Mouse (Mus musculus) heart, embryonic 12.5 days (tissue): ENCODE data around the gene Bdnf. TPM values are rescaled to one million over a fixed set of nuclear protein-coding genes. Genes with fewer than 3 reads are reported as not detected.

Experiments
- ATAC-seq: fragments of 200-750 bp; cut with Nextera tagmentation; 2 replicates; pipeline ENCODE4 v1.8.0; 2017; ENCODE audit warnings: moderate TSS enrichment, moderate library complexity; ENCODE audit not compliant: insufficient number of reproducible peaks, low FRiP score
- H3K27ac ChIP-seq: fragments of 300-500 bp; sonication (generic); 2 replicates; pipeline ENCODE4 v1.5.1; 2016; ENCODE audit warnings: mild to moderate bottlenecking, moderate library complexity; ENCODE audit not compliant: poor library complexity, severe bottlenecking
- H3K27me3 ChIP-seq: fragments of 300-500 bp; sonication (generic); replicated peaks from 2 replicates; pipeline ENCODE4 v1.6.1; 2016; ENCODE audit warnings: mild to moderate bottlenecking, moderate library complexity
- H3K36me3 ChIP-seq: fragments of 300-500 bp; sonication (generic); 2 replicates; pipeline ENCODE4 v1.6.1; 2016; ENCODE audit warnings: mild to moderate bottlenecking, moderate library complexity
- H3K4me1 ChIP-seq: fragments of 300-500 bp; sonication (generic); replicated peaks from 2 replicates; pipeline ENCODE4 v1.6.1; 2016; ENCODE audit warnings: mild to moderate bottlenecking
- H3K4me2 ChIP-seq: fragments of 300-500 bp; sonication (generic); 2 replicates; pipeline ENCODE4 v1.6.1; 2016; ENCODE audit warnings: mild to moderate bottlenecking, moderate library complexity
- H3K4me3 ChIP-seq: fragments of 300-500 bp; sonication (generic); 2 replicates; pipeline ENCODE4 v1.5.1; 2016; ENCODE audit warnings: mild to moderate bottlenecking
- H3K9ac ChIP-seq: fragments of 300-500 bp; sonication (generic); 2 replicates; pipeline ENCODE4 v1.6.1; 2016; ENCODE audit warnings: mild to moderate bottlenecking, moderate library complexity
- H3K9me3 ChIP-seq: fragments of 300-500 bp; sonication (generic); replicated peaks from 2 replicates; pipeline ENCODE4 v1.6.1; 2016; ENCODE audit warnings: mild to moderate bottlenecking, moderate library complexity
- WGBS: fragments of 180-500 bp; shearing (Covaris S2); methylation state at CpG from one replicate; pipeline ENCODE4 v1.1.7; 2016; 5-methylcytosine and 5-hydroxymethylcytosine counted together
- polyA plus RNA-seq: library from polyadenylated mRNA; unstranded; fragments of >200 nt; fragmentation: Nextera tagmentation; extraction: Ambion mirVana; gene quantifications from 2 replicates; pipeline ENCODE4 v1.2.1, GENCODE M21; 2016

Bdnf gene
- polyA plus RNA-seq, 1 experiment from 2014 or later, result 1.2 TPM

DNA sequence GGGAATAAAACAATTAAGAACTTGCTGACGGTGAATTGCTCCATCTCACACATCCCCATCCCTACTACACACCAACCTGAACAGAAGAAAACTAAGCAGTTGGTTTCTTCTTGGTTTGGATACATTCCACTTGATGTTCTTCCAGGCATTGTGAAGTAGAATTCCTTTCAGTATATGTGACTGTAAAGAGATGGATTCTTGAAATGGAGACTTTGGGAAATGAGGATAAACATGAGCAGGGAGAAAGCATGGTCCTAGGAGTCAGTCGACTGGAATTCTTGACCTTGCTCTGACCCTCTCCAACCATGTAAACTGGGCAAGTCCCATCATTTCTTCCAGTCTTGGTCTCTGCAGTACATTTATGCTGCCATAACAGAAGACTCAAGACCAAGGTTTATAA, 63.8 kb downstream of the Bdnf start:
- no peak overlapping the region for H3K27ac ChIP-seq
- 67% methylated on average over 2 of the region's 2 CpGs for WGBS
- H3K9ac ChIP-seq, result no peak overlapping the region
- H3K36me3 ChIP-seq, result no peaks in the 10 kb centered on the region
- no peaks in the 10 kb centered on the region for H3K27me3 ChIP-seq
- H3K9me3 ChIP-seq, result no peaks in the 10 kb centered on the region
- H3K4me3 ChIP-seq, result no peak overlapping the region
- ATAC-seq, result no peak
- H3K4me2 ChIP-seq, result no peak overlapping the region
- 0 out of 2 replicates have a peak, but pooled peaks cover 4% of the 10 kb centered on the region for H3K4me1 ChIP-seq

DNA sequence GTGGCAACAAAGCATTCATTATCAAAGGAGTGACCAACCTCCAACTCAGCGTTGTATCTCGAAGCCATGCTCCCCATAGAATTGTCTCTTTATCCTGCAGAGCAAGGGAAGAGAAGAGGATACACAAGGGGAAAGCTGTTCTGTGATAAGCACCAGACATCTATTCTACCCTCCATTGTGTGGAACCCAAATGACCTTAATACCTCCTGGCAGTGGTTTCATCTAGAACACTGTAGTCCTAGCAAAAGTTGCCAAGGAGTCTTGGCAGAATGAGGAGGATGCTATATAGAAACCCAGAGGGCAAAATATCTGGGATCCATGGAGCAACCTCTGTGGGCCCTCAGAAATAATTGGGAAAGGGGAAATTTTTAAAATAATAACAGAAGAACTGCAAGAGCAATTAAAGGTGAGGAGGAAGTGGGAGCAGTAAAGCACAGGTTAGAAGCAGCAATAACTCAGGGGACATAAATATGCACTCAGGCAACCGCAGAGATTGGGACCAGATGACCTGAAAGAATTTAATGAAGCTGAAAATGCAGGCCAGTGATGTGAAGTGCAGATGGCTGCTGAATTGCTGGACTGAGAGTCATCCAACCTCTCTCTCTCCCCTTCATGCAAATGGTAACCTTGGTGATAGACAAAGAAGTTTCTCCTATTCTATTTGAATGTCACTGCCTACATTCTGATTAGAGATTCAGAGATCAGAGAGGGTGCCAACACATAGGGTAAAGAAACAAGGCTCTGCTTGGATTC, 68.9 kb downstream of the Bdnf start:
- no peaks in the 10 kb centered on the region for H3K27me3 ChIP-seq
- H3K4me1 ChIP-seq, result no peaks in the 10 kb centered on the region
- no peaks in the 10 kb centered on the region for H3K36me3 ChIP-seq
- no peak for ATAC-seq
- H3K4me3 ChIP-seq, result no peak overlapping the region
- H3K27ac ChIP-seq, result no peak overlapping the region
- no peaks in the 10 kb centered on the region for H3K9me3 ChIP-seq
- H3K4me2 ChIP-seq, result no peak overlapping the region
- no peak overlapping the region for H3K9ac ChIP-seq
- 64% methylated on average over 3 of the region's 3 CpGs for WGBS

DNA sequence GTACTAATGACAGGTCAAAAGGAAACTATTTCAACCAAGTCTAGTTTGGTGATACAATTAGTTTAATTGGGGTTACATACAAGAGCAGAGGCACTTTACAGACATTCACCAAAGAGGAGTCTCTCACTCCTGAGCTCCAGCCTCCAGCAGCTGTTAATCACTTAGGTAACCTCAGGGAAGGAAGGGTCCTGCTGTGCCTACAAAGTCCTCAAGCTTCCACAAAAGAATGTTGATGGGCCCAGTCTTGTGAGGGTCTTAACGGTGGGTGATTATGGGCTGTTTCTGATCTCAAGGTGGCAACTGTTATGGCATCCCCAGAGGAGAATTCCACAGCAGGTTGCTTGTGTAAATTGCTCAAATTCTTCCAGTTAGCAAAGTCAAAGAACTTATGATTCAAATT, 71.7 kb downstream of the Bdnf start:
- no peaks in the 10 kb centered on the region for H3K4me1 ChIP-seq
- H3K9me3 ChIP-seq, result no peaks in the 10 kb centered on the region
- WGBS, result 5% methylated on average over 1 of the region's 1 CpGs
- no peak overlapping the region for H3K4me2 ChIP-seq
- H3K4me3 ChIP-seq, result no peak overlapping the region
- H3K9ac ChIP-seq, result no peak overlapping the region
- H3K36me3 ChIP-seq, result no peaks in the 10 kb centered on the region
- ATAC-seq, result no peak
- no peak overlapping the region for H3K27ac ChIP-seq
- no peaks in the 10 kb centered on the region for H3K27me3 ChIP-seq

DNA sequence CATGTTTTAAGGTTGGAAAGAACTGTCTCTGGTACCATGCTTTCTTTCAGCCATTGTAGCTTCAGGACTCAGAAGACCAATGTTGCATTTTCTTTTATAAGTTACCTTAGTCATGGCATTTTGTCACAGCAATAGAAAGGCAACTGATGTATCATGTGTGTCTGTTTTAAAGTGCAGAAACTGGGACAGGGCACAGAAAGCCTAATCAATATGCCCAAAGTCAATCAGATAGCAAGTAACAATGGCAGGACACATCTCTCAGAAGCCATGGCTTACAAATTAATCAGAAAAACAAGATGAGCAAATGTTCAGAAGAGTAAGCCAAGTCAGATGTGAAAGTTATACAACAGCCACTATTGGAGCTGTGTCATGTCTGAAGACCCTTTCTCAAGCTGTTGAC, 73.9 kb downstream of the Bdnf start:
- no peak overlapping the region for H3K27ac ChIP-seq
- no peak for ATAC-seq
- H3K9me3 ChIP-seq, result no peaks in the 10 kb centered on the region
- H3K4me3 ChIP-seq, result no peak overlapping the region
- H3K4me2 ChIP-seq, result no peak overlapping the region
- no peaks in the 10 kb centered on the region for H3K36me3 ChIP-seq
- H3K4me1 ChIP-seq, result no peaks in the 10 kb centered on the region
- H3K27me3 ChIP-seq, result no peaks in the 10 kb centered on the region
- H3K9ac ChIP-seq, result no peak overlapping the region

DNA sequence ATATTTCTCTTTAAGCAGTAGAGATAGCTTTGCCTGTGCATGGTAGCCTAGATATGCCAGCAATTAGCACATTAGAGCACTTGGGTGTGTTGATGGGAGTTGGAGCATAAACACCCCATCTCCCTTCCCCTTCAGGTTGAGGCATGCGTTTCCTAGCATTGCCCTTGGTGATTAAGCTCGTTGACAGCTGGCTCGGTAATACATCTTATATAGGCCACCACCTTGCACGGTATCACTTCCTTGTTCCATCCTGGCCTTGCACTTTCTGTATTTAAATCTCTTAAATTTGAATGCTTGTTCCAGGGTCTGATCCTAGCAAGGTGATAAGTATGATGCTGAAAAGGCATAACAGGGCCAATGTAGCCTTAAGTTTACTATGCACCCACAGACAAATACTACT, 74.3 kb downstream of the Bdnf start:
- no peaks in the 10 kb centered on the region for H3K27me3 ChIP-seq
- no peak overlapping the region for H3K4me3 ChIP-seq
- 59% methylated on average over 4 of the region's 4 CpGs for WGBS
- H3K27ac ChIP-seq, result no peak overlapping the region
- ATAC-seq, result no peak
- H3K4me1 ChIP-seq, result no peaks in the 10 kb centered on the region
- no peaks in the 10 kb centered on the region for H3K9me3 ChIP-seq
- no peak overlapping the region for H3K4me2 ChIP-seq
- no peak overlapping the region for H3K9ac ChIP-seq
- no peaks in the 10 kb centered on the region for H3K36me3 ChIP-seq

DNA sequence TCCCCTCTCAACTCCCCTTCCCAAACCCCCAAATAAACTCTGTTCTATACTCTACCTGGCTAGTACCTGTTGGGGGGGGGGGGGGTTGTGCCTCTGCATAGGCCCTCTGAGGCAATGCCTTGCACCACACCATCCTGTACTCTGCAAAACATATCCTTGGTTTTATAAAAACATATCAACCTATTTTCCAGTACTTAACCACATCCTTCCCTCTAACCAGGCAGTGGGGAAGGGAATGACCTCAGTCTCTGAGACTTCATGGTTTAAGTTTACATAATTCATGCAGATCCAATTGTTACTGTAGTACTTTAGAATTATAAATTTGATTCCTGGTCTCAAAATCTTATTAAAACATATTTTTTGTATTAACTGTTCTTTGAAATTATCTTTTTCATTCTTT, 75.5 kb downstream of the Bdnf start:
- Histone ChIP-seq H3K4me2 (no peak overlapping the region), H3K9ac (no peak overlapping the region), H3K4me3 (no peak overlapping the region)

DNA sequence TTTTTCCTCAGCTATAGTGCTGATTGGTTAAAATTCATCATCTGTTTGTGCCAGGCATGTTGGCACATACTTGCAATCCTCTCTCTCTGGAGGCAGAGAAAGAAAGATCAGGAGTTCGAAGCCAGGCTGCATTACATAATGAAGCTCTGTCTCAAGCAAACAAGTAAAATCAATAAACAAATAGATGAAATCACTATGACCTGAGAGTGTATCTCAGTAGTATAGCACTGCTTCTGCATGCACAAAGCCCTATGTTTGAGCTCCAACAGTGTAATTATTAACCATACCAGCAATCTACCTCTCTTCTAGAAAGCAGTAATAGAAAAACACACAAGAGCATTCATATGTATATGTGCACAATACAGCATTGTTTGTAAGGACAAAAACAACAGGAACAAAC, 76.0 kb downstream of the Bdnf start:
- no peaks in the 10 kb centered on the region for H3K27me3 ChIP-seq
- H3K4me1 ChIP-seq, result no peaks in the 10 kb centered on the region
- no peaks in the 10 kb centered on the region for H3K36me3 ChIP-seq
- H3K9ac ChIP-seq, result no peak overlapping the region
- ATAC-seq, result no peak
- H3K27ac ChIP-seq, result no peak overlapping the region
- no peaks in the 10 kb centered on the region for H3K9me3 ChIP-seq
- H3K4me2 ChIP-seq, result no peak overlapping the region
- WGBS, result 83% methylated on average over 1 of the region's 1 CpGs
- no peak overlapping the region for H3K4me3 ChIP-seq

More for the DNA sequence above, 75.5 kb downstream of the Bdnf start:
- ATAC-seq, result no peak
- Histone ChIP-seq H3K9me3 (no peaks in the 10 kb centered on the region), H3K4me1 (no peaks in the 10 kb centered on the region), H3K36me3 (no peaks in the 10 kb centered on the region), H3K27ac (no peak overlapping the region), H3K27me3 (no peaks in the 10 kb centered on the region)

DNA sequence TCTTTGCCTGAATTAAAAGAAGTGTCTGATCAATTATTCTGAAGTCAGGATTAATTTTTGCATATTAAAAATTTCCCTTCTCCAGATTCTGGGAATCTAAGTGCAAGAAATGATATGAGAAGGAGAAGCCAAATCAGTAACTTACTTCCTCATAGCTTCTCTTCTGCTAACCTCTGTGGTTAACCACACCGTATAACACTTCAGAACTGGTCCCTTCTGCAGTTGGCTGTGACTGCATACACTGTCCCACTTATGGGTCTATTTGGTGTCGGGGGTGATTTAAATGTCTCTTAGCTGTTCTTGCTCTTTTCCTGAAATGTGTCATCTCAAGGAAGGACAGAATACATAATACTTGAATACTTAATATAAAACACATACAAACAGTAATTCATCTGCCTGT, 81.8 kb downstream of the Bdnf start:
- Histone ChIP-seq H3K4me1 (no peaks in the 10 kb centered on the region), H3K9ac (no peak overlapping the region), H3K36me3 (no peaks in the 10 kb centered on the region), H3K4me2 (no peak overlapping the region), H3K4me3 (no peak overlapping the region), H3K27me3 (no peaks in the 10 kb centered on the region), H3K27ac (no peak overlapping the region), H3K9me3 (no peaks in the 10 kb centered on the region)
- WGBS, result 76% methylated on average over 2 of the region's 2 CpGs
- no peak for ATAC-seq

DNA sequence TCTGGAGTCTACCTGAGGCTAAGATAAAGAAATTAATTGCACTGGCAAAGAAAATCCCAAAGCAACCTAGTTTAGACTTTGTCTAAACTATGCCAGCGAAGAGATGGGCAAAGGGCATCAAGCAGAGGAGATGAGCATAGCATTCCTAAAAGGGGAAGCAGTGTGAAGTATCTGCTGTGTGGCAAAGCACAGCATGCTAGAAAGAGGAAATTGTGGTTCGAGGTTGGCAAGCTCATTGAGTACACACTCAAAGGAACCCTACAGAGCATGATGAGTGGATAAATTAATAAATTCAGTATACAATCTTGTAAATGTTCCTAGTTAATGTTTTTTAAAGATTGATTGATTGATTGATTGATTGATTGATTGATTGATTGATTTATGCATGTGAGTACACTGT, 92.3 kb downstream of the Bdnf start:
- Histone ChIP-seq H3K36me3 (no peaks in the 10 kb centered on the region), H3K4me2 (no peak overlapping the region), H3K9ac (no peak overlapping the region), H3K4me3 (no peak overlapping the region), H3K27me3 (no peaks in the 10 kb centered on the region), H3K4me1 (no peaks in the 10 kb centered on the region), H3K27ac (no peak overlapping the region), H3K9me3 (no peaks in the 10 kb centered on the region)
- no peak for ATAC-seq
- WGBS, result 74% methylated on average over 2 of the region's 2 CpGs

DNA sequence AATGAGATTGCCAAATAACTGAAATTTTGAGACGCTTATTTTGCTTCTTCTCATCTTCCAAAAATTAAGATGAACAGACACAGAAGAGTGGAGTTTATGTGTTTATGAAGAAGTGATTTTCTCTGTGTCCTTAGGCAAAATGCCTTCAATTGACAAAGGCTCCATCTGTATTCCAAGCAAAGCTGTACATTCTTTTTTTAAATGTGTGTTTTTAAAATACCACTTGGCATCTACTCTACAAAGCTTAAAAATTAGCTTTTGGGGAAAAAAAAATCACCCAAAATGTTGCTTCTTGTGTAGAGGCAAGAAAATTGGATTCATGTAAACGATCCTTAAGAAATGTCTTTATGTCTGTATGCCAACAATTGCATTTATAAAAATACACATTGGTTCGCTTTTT, 94.3 kb downstream of the Bdnf start:
- no peaks in the 10 kb centered on the region for H3K36me3 ChIP-seq
- H3K27me3 ChIP-seq, result no peaks in the 10 kb centered on the region
- H3K4me3 ChIP-seq, result no peak overlapping the region
- no peak for ATAC-seq
- WGBS, result 76% methylated on average over 3 of the region's 3 CpGs
- no peaks in the 10 kb centered on the region for H3K4me1 ChIP-seq
- no peaks in the 10 kb centered on the region for H3K9me3 ChIP-seq
- no peak overlapping the region for H3K4me2 ChIP-seq
- no peak overlapping the region for H3K9ac ChIP-seq
- H3K27ac ChIP-seq, result no peak overlapping the region

DNA sequence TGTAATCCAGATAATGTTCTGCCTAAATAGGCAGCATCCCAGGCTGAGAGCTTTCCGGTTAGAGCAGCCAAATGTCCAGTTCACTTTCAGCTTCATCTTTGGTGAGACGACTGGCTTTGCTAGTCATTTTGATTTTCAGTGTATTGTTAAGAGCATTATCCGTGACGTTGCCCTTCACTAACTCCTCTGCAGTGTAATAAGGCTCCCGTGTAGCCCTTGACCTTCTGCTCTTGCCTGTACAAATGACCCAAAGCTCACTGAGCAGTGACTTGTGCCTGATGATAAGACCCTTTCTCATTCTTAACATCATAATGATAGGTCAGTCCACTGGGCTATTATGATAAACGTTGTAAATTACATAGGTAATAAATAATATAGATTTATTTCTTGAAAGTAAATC, 101.9 kb downstream of the Bdnf start:
- Histone ChIP-seq H3K27me3 (no peaks in the 10 kb centered on the region), H3K9ac (no peak overlapping the region), H3K4me3 (no peak overlapping the region), H3K4me1 (no peaks in the 10 kb centered on the region), H3K27ac (no peak overlapping the region), H3K9me3 (no peaks in the 10 kb centered on the region), H3K4me2 (no peak overlapping the region), H3K36me3 (no peaks in the 10 kb centered on the region)
- 74% methylated on average over 6 of the region's 6 CpGs for WGBS
- no peak for ATAC-seq
